25 mouse cellular contexts compared by ENCODE assay signal in the genomic region with DNA sequence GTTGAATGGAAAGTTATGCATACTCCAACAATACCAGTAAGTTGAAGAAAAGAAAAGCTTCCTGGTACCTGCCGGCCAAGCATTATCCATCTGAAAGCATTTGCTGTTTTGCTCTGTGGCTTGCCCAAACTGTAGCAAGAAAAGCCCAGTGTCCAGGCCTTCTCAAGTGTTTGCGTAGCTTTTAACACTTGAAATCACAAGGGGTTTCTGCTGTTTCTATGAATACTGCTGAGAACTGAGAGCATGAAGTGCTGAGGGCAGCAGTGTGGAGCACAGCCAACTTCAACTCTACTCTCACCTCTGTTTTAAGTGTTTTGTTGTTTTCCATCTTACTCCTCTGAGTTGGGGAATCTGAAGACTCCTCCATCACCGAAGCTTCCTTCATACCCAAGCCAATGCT. TPM values are rescaled to one million over a fixed set of nuclear protein-coding genes. Genes with fewer than 3 reads are reported as not detected.
DNase-seq lines count a peak whose midpoint lies in the region; ATAC-seq and TF ChIP-seq lines count a peak whose summit lies in the region.
"Had no signal": no experiment of that assay in that cellular context is flagged by ENCODE, and none has a peak within 500 bp of the region (broad histone marks: within the 10 kb centered on the region; RNA-seq: fewer than 3 reads in every experiment).

No protein-coding gene starts in this region.

- H3K4me1 ChIP-seq in lung, adult 2 months (ENCODE audit: control insufficient read depth, insufficient read depth, low read length), result no peaks in the 10 kb centered on the region
- no peaks in the 10 kb centered on the region for H3K4me1 ChIP-seq in lung, embryonic 15.5 days
- H3K4me1 ChIP-seq in forebrain, embryonic 11.5 days (replicated peaks; ENCODE audit: control insufficient read depth, insufficient read depth, low read length), result no peaks in the 10 kb centered on the region
- H3K4me1 ChIP-seq: embryonic facial prominence, embryonic 12.5 days; forebrain, embryonic 12.5 days had no signal

- H3K4me2 ChIP-seq in lung, embryonic 15.5 days, result no peak overlapping the region
- no peak overlapping the region for H3K4me2 ChIP-seq in forebrain, embryonic 11.5 days (ENCODE audit: low read depth, low read length, severe bottlenecking)
- H3K4me2 ChIP-seq: embryonic facial prominence, embryonic 12.5 days; forebrain, embryonic 12.5 days had no signal

- H3K9me3 ChIP-seq in lung, embryonic 15.5 days, result no peaks in the 10 kb centered on the region
- H3K9me3 ChIP-seq in forebrain, embryonic 11.5 days (ENCODE audit: control insufficient read depth, low read length), result no peaks in the 10 kb centered on the region
- H3K9me3 ChIP-seq: embryonic facial prominence, embryonic 10.5 days; embryonic facial prominence, embryonic 12.5 days; forebrain, embryonic 12.5 days; G1E had no signal

- TF ChIP-seq CTCF in lung, adult 2 months (IDR thresholded peaks at IDR 0.05; ENCODE audit: insufficient read depth, low read length), result no peak

- no peaks in the 10 kb centered on the region for H3K36me3 ChIP-seq in lung, embryonic 15.5 days
- H3K36me3 ChIP-seq in forebrain, embryonic 11.5 days (ENCODE audit: control insufficient read depth, insufficient read depth, low read length), result no peaks in the 10 kb centered on the region
- H3K36me3 ChIP-seq: embryonic facial prominence, embryonic 10.5 days; embryonic facial prominence, embryonic 12.5 days; forebrain, embryonic 12.5 days; G1E had no signal

- H3K27ac ChIP-seq in lung, embryonic 15.5 days, result no peak overlapping the region
- H3K27ac ChIP-seq in forebrain, embryonic 11.5 days (ENCODE audit: low read depth, low read length), result no peak overlapping the region
- H3K27ac ChIP-seq: embryonic facial prominence, embryonic 10.5 days; embryonic facial prominence, embryonic 12.5 days; forebrain, embryonic 12.5 days had no signal

- no peaks in the 10 kb centered on the region for H3K27me3 ChIP-seq in lung, embryonic 15.5 days
- no peaks in the 10 kb centered on the region for H3K27me3 ChIP-seq in forebrain, embryonic 11.5 days (ENCODE audit: control insufficient read depth, insufficient read depth, low read length)
- H3K27me3 ChIP-seq: CH12.LX; embryonic facial prominence, embryonic 12.5 days; forebrain, embryonic 12.5 days; Patski had no signal

- no peak overlapping the region for H3K9ac ChIP-seq in lung, embryonic 15.5 days
- H3K9ac ChIP-seq in forebrain, embryonic 11.5 days (ENCODE audit: low read length), result no peak overlapping the region
- H3K9ac ChIP-seq: embryonic facial prominence, embryonic 12.5 days; forebrain, embryonic 12.5 days had no signal

- ATAC-seq in lung, embryonic 15.5 days (ENCODE audit: borderline replicate concordance, extremely low read depth, low FRiP score, low TSS enrichment), result peak; percentile 69; the same call in 1 of the 2 replicates
- ATAC-seq in forebrain, embryonic 11.5 days (replicated peaks; ENCODE audit: low FRiP score), result no peak
- ATAC-seq: activated CD4-positive, CD25-positive, alpha-beta regulatory T cell, adult 4 months; CD4-positive, CD25-positive, alpha-beta regulatory T cell, adult 4 months; forebrain, embryonic 14.5 days; Patski had no signal

- 71% methylated on average over 3 of the region's 3 CpGs for WGBS in lung, adult 2 months
- WGBS in lung, embryonic 15.5 days, result 62% methylated on average over 3 of the region's 3 CpGs
- WGBS in forebrain, embryonic 11.5 days, result 87% methylated on average over 3 of the region's 3 CpGs

- intact Hi-C loops in heart, postnatal 14 days (cut with DNase I), result no loop called here

- DNase-seq in lung, adult 18-20 months, result peak; percentile 9 to 20
- DNase-seq in lung, adult 2 months, result no peak
- no peak for DNase-seq in lung, postnatal 10 days
- peak; percentile 16 for DNase-seq in lung, postnatal 25 days (ENCODE audit: low spot score)
- DNase-seq in forebrain, embryonic 11.5 days (ENCODE audit: low spot score), result no peak
- DNase-seq in heart, postnatal 14 days, result no peak
- DNase-seq: adrenal gland, adult 8-10 months; adrenal gland, postnatal 14 days; adrenal gland, postnatal 36 days; B cell, adult 2 months; cerebellum, adult 11-12 months; cerebellum, adult 2 months; cerebellum, adult 9-10 months; cerebellum, postnatal 10 days; cerebellum, postnatal 25 days had no signal

- no peak overlapping the region for H3K4me3 ChIP-seq in lung, adult 2 months (replicated peaks; ENCODE audit: extremely low read depth, low read depth, low read length)
- no peak overlapping the region for H3K4me3 ChIP-seq in lung, embryonic 15.5 days
- H3K4me3 ChIP-seq in forebrain, embryonic 11.5 days (ENCODE audit: low read depth, low read length), result no peak overlapping the region
- H3K4me3 ChIP-seq: embryonic facial prominence, embryonic 10.5 days; embryonic facial prominence, embryonic 12.5 days; forebrain, embryonic 12.5 days had no signal

- TF ChIP-seq POLR2A in lung, adult 2 months (IDR thresholded peaks at IDR 0.05; ENCODE audit: borderline replicate concordance, extremely low read depth, low read depth, low read length), result no peak

RNA-seq across cellular contexts. Expression of a gene that starts 15.5 kb away (rescaled TPM):
- 0.84 and 1.6 TPM in 2 replicates for polyA plus RNA-seq in lung, adult 2 months (2012; rRNA removed)
- polyA plus RNA-seq in lung, embryonic 15.5 days (2015; fragmentation: Nextera tagmentation; extraction: Ambion mirVana), result 1.1 and 1.5 TPM in 2 replicates
- polyA plus RNA-seq in forebrain, embryonic 11.5 days (2014; fragmentation: Nextera tagmentation; extraction: Ambion mirVana), result 1.1 and 1.3 TPM in 2 replicates
- total RNA-seq in heart, postnatal 14 days (2021), result 1 to 10 TPM; 1.6 to 2.3 TPM
- total RNA-seq: CH12.LX had no signal
- polyA plus RNA-seq: activated CD4-positive, CD25-positive, alpha-beta regulatory T cell, adult 4 months; CD4-positive, CD25-positive, alpha-beta regulatory T cell, adult 4 months; G1E had no signal

Comparison
In these comparisons a context has a peak if more than half of its experiments do, and no peak if none do; other contexts are left out.
1. DNase-seq: peak in lung, adult 18-20 months (2 of 2) and lung, postnatal 25 days (single experiment); none in lung, adult 2 months (single experiment), lung, postnatal 10 days (single experiment), forebrain, embryonic 11.5 days (single experiment) and heart, postnatal 14 days (0 of 2).